Mouse (Mus musculus): ENCODE results near the gene Klf11. TPM values are rescaled to one million over a fixed set of nuclear protein-coding genes. Genes with fewer than 3 reads are reported as not detected.

Gene Klf11
- total RNA-seq, 2 experiments from 2014 or later: 7.4 to 7.8 TPM

- peak; percentile 71 for ATAC-seq (replicated peaks; ENCODE audit: poor library complexity)
Measured at GRCm38 (mm10) chr12:24651642-24652342, 718 bp downstream of the Klf11 start.

GRCm38 (mm10) chr12:24654065-24654862, 3.2 kb downstream of the Klf11 start:
- no peak for ATAC-seq (replicated peaks; ENCODE audit: poor library complexity)

- ATAC-seq (replicated peaks; ENCODE audit: poor library complexity): no peak
Measured at GRCm38 (mm10) chr12:24656436-24656835, 5.4 kb downstream of the Klf11 start.

- peak; percentile 57; the same call in 1 of the 2 replicates for ATAC-seq (replicated peaks; ENCODE audit: poor library complexity)
Measured at GRCm38 (mm10) chr12:24658998-24659397, 7.9 kb downstream of the Klf11 start.

DNA sequence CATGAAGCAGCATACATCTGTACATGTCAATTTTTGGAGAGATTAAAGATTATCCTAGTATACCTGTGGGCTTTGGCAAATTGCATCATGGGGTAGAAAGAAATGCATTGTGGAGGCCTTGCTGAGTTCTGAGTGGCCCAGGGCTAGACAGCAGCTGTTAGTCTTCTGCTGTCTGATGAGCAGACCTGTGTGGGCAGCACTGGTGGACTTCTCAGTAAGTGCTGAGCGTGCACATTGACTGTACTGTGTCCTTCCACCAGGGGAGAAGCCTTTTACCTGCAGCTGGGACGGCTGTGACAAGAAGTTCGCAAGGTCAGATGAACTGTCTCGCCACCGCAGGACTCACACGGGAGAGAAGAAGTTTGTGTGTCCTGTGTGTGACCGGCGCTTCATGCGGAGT, 8.8 kb downstream of the Klf11 start:
- ATAC-seq (replicated peaks; ENCODE audit: poor library complexity): no peak

GRCm38 (mm10) chr12:24661100-24661499, 10.0 kb downstream of the Klf11 start:
- ATAC-seq (replicated peaks; ENCODE audit: poor library complexity): no peak

DNA sequence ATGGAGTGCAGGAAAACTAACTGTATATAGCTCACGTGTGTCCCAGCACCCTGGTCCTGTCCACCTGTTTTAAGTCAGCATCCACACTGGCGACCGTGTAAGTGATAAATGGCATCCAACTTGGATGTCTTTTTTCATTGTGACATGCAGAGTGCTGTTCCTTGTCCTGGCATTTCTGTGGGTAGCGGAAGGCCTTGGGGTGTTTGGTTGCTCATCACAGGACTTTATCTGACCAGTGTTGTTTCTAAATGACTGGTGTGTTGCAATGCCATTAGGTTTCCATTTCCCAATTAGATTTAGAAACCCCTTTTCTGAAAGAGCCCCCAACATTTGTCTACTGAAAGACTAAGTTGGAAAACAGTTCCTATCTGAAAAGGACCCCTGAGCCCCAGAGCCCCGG, 11.1 kb downstream of the Klf11 start:
- peak; percentile 73 for ATAC-seq (replicated peaks; ENCODE audit: poor library complexity)

DNA sequence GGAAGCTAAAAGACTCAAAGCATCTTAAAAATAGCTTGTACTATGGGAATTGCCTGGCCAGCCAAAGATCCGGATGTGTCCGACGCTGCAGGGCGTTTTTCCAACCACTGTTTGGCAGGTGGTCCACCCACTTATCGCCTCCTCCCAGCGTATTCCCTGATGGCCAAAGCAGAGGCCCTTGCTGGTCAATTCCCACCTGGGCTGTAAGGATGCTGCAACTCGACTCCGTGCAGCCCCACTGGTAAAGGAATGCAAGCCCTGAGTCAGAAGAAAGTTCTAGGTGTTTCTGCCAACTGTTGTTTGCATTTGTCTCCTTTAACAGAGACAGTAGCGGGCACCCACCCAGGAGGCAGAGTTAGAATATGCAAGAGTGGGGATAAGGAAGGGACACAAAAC, 29.0 kb downstream of the Klf11 start:
- no peak for ATAC-seq (replicated peaks; ENCODE audit: poor library complexity)

DNA sequence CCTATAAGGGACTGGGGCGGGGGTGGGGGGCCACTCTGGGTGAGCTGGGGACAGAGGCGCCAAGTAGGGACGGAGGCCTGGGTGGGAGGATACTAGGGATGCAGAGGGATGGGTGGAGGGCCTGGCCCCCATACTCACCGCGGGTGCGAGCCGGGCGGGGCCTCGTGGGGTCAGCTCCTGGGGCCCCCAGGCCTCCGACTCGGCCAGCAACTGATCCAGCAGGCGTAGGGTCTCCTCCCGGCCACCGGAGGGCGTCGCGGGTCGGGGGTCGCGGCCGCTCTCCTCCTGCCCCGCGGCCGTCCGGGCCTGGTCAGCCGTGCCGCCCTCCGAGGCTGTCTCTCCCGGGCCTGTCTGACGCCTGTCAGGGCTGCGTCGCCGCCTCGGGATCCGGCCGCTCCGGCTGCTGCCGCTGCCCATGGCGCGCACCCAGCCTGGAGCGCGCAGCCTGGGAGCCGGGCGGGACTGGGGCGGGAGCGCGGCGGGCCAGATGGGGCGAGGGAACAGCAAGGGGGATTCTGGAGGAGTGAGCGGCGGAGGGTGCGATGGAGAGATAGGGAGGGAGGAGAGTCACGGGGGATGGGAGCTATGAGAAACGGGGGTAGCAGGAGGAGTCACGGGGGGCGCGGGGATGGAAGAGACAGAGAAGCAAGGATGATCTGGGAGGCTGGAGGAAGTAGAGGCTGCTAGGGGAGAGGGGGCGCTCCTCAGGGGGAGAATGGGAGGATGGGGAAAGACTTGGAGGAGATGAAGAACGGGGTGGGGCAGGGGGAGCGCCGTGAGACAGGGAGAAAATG, 29.6 kb downstream of the Klf11 start:
- ATAC-seq (replicated peaks; ENCODE audit: poor library complexity): peak; percentile 32; the same call in 1 of the 2 replicates

GRCm38 (mm10) chr12:24681286-24682023, 30.4 kb downstream of the Klf11 start, which contains the start of gene Cys1:
Cys1 (minus strand) TSS chr12:24681813.
- peak; percentile 67 for ATAC-seq (replicated peaks; ENCODE audit: poor library complexity)

GRCm38 (mm10) chr12:24682563-24682962, 31.5 kb downstream of the Klf11 start:
- no peak for ATAC-seq (replicated peaks; ENCODE audit: poor library complexity)

- no peak for ATAC-seq (replicated peaks; ENCODE audit: poor library complexity)
Measured at GRCm38 (mm10) chr12:24683461-24683860, 32.4 kb downstream of the Klf11 start.

DNA sequence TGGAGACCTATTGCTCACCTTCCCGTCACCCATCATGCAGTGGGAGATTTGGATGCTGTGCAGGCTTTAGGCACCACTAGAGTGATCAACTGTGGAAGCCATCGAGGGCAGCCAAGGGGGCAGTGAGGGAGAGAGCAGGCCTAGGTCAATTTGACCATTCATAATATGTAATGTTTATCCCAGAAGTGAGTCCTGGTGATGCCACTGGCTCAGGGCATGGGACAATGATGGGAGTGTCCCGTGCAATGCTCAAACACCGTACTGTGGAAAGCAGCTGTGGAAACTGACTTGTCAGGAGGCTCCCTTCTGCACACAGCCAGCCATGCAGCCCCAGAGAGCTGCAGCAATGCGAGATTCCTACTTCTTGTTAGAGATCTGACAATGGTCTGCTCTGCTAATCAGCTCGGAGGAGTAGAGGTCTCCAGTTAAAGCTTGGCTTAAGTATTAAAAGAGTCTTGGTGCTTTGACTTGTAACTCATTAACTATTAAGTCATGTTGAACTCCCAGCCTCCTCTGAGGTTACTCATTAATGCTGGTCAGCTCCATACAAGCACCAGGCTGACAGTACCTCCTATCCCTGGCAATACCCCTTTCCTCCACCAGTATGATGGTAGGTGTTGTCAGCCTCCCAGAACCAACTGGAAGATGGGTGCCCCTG, 35.1 kb downstream of the Klf11 start:
- no peak for ATAC-seq (replicated peaks; ENCODE audit: poor library complexity)

DNA sequence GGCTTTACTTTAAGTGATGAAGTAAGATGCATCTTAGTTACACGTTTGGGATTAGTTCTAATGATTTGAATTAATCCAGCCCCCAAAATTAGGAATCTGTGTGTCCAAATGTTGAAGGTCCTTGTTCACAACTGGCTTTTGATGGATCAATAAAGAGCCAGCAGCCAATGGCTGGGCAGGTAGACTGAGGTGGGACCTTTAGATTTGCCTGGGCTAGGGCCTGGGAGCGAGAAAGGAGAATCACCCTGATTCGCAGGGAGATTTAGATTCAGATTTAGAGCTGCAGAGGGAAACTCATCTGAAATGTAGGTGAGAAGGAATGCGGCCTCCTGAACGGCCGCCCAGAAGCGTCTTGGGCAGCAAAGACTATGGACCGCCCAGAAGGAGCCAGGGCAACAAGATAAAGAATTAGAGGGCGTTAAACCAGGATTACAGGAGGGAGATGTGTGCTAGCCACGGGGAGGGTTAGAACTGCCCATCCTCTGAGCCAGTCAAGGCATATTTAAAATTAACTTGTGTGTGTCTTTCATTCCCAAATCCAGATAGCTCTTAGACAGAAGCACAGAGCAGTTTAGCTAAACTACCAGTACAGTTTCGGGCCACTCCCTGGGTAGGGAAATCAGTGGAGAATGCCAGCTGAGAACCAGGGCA, 35.7 kb downstream of the Klf11 start:
- ATAC-seq (replicated peaks; ENCODE audit: poor library complexity): no peak

- ATAC-seq (replicated peaks; ENCODE audit: poor library complexity): no peak
Measured at GRCm38 (mm10) chr12:24690351-24690750, 39.3 kb downstream of the Klf11 start.

GRCm38 (mm10) chr12:24696500-24697483, 45.7 kb downstream of the Klf11 start:
- ATAC-seq (replicated peaks; ENCODE audit: poor library complexity): peak; percentile 96

DNA sequence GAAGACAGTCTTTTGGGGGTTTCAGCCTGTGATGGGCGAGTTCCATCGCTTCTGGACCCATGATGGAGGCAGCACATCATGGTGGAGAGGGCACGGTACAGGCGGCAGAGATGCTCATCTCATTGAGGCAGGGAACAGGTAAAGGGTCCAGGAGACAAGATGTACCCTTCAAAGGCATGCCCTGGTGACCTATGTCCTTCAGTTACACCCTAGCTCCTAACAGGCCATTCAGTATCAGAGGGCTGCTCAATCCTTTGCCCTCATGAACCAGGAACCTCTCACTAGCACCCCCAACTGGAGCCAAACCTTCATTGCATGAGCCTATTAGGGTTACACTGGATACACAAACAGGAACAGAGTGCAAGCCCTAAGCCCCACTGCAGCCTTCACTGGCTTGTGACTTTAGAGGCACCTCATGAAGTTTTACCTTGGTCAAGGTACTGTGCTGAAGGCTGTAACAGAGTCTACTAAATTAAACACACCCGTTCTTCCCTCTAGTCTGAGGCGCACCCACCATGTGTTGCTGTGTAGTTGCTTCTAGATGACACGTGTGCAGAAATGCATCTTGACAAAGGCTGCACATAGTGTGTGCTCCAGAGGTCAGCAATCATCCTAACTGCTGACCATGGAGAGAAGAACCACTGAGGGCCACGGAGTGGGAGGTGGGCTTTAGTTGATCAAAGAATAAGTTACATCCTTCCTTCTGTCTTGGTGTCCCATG, 46.6 kb downstream of the Klf11 start:
- peak; percentile 78 for ATAC-seq (replicated peaks; ENCODE audit: poor library complexity)

DNA sequence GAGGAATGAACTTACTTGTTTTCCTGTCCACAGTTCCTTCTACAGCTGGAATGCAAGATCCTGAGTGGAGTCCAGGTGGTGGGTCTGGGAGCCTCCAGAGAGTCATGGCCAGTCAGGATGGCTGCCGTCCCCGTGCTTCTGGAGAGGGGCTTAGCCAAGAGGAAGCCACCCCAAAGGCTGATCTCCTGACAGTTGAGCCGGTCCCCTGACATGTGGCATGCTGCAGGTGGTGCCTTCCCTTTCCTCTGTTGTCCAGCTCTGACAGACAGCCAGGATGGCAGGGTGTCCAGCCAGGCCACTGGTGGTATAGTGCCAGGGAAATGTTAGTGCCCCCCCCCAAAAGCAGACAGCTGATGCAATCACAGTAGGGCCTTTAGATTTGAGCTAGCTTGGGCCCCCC, 47.4 kb downstream of the Klf11 start:
- ATAC-seq (replicated peaks; ENCODE audit: poor library complexity): no peak
